Mouse (Mus musculus) heart, postnatal 0 days (tissue): ENCODE measurements around the gene Usp4.

ENCODE experiments used
- CTCF ChIP-seq: IDR thresholded peaks from 2 replicates; pipeline ENCODE4 v1.5.1; 2016; ENCODE audit warnings: antibody characterized with exemption, control low read depth, low read depth
- EP300 ChIP-seq: IDR thresholded peaks from 2 replicates; pipeline ENCODE4 v1.6.1; 2016; ENCODE audit warnings: antibody characterized with exemption, low read depth

DNA sequence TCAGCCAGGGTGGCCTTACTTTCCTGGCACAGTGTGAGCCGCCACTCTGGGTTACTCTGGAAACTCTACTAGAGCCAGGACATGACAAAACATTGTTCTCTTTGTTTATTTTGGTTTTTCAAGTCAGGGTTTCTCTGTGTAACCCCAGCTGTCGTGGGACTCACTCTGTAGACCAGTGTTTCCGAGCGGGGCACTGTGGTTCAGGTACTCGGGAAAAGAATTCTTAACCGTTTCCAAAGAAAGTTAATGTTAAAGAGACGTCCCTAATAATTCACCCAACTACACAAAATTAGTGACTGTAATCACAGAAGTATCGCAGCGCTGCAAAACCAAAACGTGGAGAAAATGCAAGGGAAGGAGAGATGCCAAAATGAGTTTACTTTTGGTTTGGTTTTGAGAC lies 40.9 kb downstream of the Usp4 start:
- TF ChIP-seq EP300 (no peak), CTCF (no peak)
